Mouse (Mus musculus): ENCODE data around the gene Lce6a.

- TF ChIP-seq CTCF (IDR thresholded peaks at IDR 0.05; ENCODE audit: extremely low read depth, insufficient read depth, insufficient read length, insufficient replicate concordance) (no peak), POLR2A (IDR thresholded peaks at IDR 0.05; ENCODE audit: low read depth, low read length) (no peak)
Observed at GRCm38 (mm10) chr3:92588858-92589257, 32.6 kb downstream of the Lce6a start, which contains the start of gene Smcp.
